Mouse (Mus musculus): ENCODE measurements around the gene Mib2. TPM values are rescaled to one million over a fixed set of nuclear protein-coding genes. Genes with fewer than 3 reads are reported as not detected.

The Mib2 gene
- polyA plus RNA-seq, 2 experiments = 1.8 to 4.8 TPM

GRCm38 (mm10) chr4:155654456-155655298 is 14.3 kb downstream of the Mib2 start:
- peak overlapping the region; percentile 27 to 35 for H3K4me3 ChIP-seq (ENCODE audit: insufficient read depth in 1 of 2, low read depth in 2 of 2, low read length in 2 of 2)
- no peaks in the 10 kb centered on the region for H3K4me1 ChIP-seq (replicated peaks; ENCODE audit: control insufficient read depth in 2 of 2, insufficient read depth in 2 of 2, low read length in 1 of 2)
- TF ChIP-seq EP300 (IDR thresholded peaks at IDR 0.05; ENCODE audit: low read depth) (no peak), CTCF (IDR thresholded peaks at IDR 0.05; ENCODE audit: low read depth) (no peak)
- H3K4me2 ChIP-seq (ENCODE audit: low read depth) = peak overlapping the region; percentile 59
- ATAC-seq (ENCODE audit: insufficient read depth) = peak; percentile 19; the same call in 1 of the 2 replicates
- WGBS (ENCODE audit: insufficient replicate concordance) = 5% methylated on average over 52 of the region's 52 CpGs
- H3K27me3 ChIP-seq (ENCODE audit: control insufficient read depth, insufficient read depth, low read length) = peaks cover 39% of the 10 kb centered on the region
- DNase-seq (ENCODE audit: low read depth in 3 of 3, low spot score in 3 of 3) = no peak
- peaks cover 7% of the 10 kb centered on the region for H3K36me3 ChIP-seq (replicated peaks; ENCODE audit: control insufficient read depth, insufficient read depth, low read depth)
- no peaks in the 10 kb centered on the region for H3K9me3 ChIP-seq (ENCODE audit: control insufficient read depth, low read length)
- H3K27ac ChIP-seq = no peak overlapping the region
- H3K9ac ChIP-seq (replicated peaks) = no peak overlapping the region

- H3K27me3 ChIP-seq (ENCODE audit: control insufficient read depth, insufficient read depth, low read length) = peaks cover 39% of the 10 kb centered on the region
- no peak overlapping the region for H3K27ac ChIP-seq
- H3K9me3 ChIP-seq (ENCODE audit: control insufficient read depth, low read length) = no peaks in the 10 kb centered on the region
- H3K36me3 ChIP-seq (replicated peaks; ENCODE audit: control insufficient read depth, insufficient read depth, low read depth) = peaks cover 13% of the 10 kb centered on the region
- H3K4me1 ChIP-seq (replicated peaks; ENCODE audit: control insufficient read depth in 2 of 2, insufficient read depth in 2 of 2, low read length in 1 of 2) = no peaks in the 10 kb centered on the region
- H3K4me3 ChIP-seq (ENCODE audit: insufficient read depth in 1 of 2, low read depth in 2 of 2, low read length in 2 of 2) = peak overlapping the region in 1 of 2 experiments; percentile 35; a peak in 2 of 4 replicates
- TF ChIP-seq CTCF (IDR thresholded peaks at IDR 0.05; ENCODE audit: low read depth) = no peak
- TF ChIP-seq EP300 (IDR thresholded peaks at IDR 0.05; ENCODE audit: low read depth) = no peak
- no peak overlapping the region for H3K9ac ChIP-seq (replicated peaks)
- WGBS (ENCODE audit: insufficient replicate concordance) = 1% methylated on average over 6 of the region's 6 CpGs
- H3K4me2 ChIP-seq (ENCODE audit: low read depth) = peak overlapping the region; percentile 59
- DNase-seq (ENCODE audit: low read depth in 3 of 3, low spot score in 3 of 3) (no peak), ATAC-seq (ENCODE audit: insufficient read depth) (no peak)
These were observed 14.9 kb downstream of the Mib2 start for GRCm38 (mm10) chr4:155654183-155654455.

- TF ChIP-seq CTCF (IDR thresholded peaks at IDR 0.05; ENCODE audit: low read depth) = 0 out of 2 replicates have a peak, but pooled peaks have one; percentile 20
- no peak for TF ChIP-seq EP300 (IDR thresholded peaks at IDR 0.05; ENCODE audit: low read depth)
- Histone ChIP-seq H3K9me3 (ENCODE audit: control insufficient read depth, low read length) (no peaks in the 10 kb centered on the region), H3K9ac (replicated peaks) (no peak overlapping the region), H3K27ac (no peak overlapping the region), H3K4me2 (ENCODE audit: low read depth) (no peak overlapping the region; the same call in none of the 2 replicates), H3K36me3 (replicated peaks; ENCODE audit: control insufficient read depth, insufficient read depth, low read depth) (peaks cover 18% of the 10 kb centered on the region), H3K27me3 (ENCODE audit: control insufficient read depth, insufficient read depth, low read length) (peaks cover 39% of the 10 kb centered on the region), H3K4me1 (replicated peaks; ENCODE audit: control insufficient read depth in 2 of 2, insufficient read depth in 2 of 2, low read length in 1 of 2) (no peaks in the 10 kb centered on the region), H3K4me3 (ENCODE audit: insufficient read depth in 1 of 2, low read depth in 2 of 2, low read length in 2 of 2) (no peak overlapping the region; a peak in 1 of 4 replicates)
- DNase-seq (ENCODE audit: low read depth in 3 of 3, low spot score in 3 of 3) (no peak), ATAC-seq (ENCODE audit: insufficient read depth) (no peak)
- WGBS (ENCODE audit: insufficient replicate concordance) = 3% methylated on average over 31 of the region's 31 CpGs
These were observed 15.4 kb downstream of the Mib2 start for GRCm38 (mm10) chr4:155653451-155654182.

- no peak for DNase-seq (ENCODE audit: low read depth in 3 of 3, low spot score in 3 of 3)
- Histone ChIP-seq H3K9me3 (ENCODE audit: control insufficient read depth, low read length) (no peaks in the 10 kb centered on the region), H3K36me3 (replicated peaks; ENCODE audit: control insufficient read depth, insufficient read depth, low read depth) (peaks cover 23% of the 10 kb centered on the region), H3K27me3 (ENCODE audit: control insufficient read depth, insufficient read depth, low read length) (peaks cover 39% of the 10 kb centered on the region), H3K4me1 (replicated peaks; ENCODE audit: control insufficient read depth in 2 of 2, insufficient read depth in 2 of 2, low read length in 1 of 2) (no peaks in the 10 kb centered on the region), H3K4me3 (ENCODE audit: insufficient read depth in 1 of 2, low read depth in 2 of 2, low read length in 2 of 2) (peak within 1 kb of the TSS; percentile 5 to 35; a peak in 3 of 4 replicates), H3K9ac (replicated peaks) (no peak within 1 kb of the TSS), H3K4me2 (ENCODE audit: low read depth) (peak within 1 kb of the TSS; percentile 59), H3K27ac (no peak within 1 kb of the TSS)
- no peak for ATAC-seq (ENCODE audit: insufficient read depth)
- no peak for TF ChIP-seq EP300 (IDR thresholded peaks at IDR 0.05; ENCODE audit: low read depth)
- TF ChIP-seq CTCF (IDR thresholded peaks at IDR 0.05; ENCODE audit: low read depth) = no peak
- 1% methylated on average over 33 of the region's 33 CpGs for WGBS (ENCODE audit: insufficient replicate concordance)
These were observed 15.9 kb downstream of the Mib2 start, which contains the start of gene Mmp23 for GRCm38 (mm10) chr4:155653086-155653450. Gene Mmp23 (minus strand): TSS chr4:155653384.

Measured in liver, embryonic 14.5 days (tissue).